Mouse (Mus musculus) forebrain, embryonic 12.5 days (tissue): ENCODE results near the gene Cyth1. TPM values are rescaled to one million over a fixed set of nuclear protein-coding genes. Genes with fewer than 3 reads are reported as not detected.

Experiments
- ATAC-seq: fragments of 200-750 bp; cut with Nextera tagmentation; 2 replicates; pipeline ENCODE4 v1.8.0; 2017; ENCODE audit warnings: moderate TSS enrichment; ENCODE audit not compliant: low FRiP score
- H3K27ac ChIP-seq: fragments of 300-500 bp; sonication (generic); 2 replicates; pipeline ENCODE4 v1.5.1; 2016; ENCODE audit warnings: mild to moderate bottlenecking
- H3K27me3 ChIP-seq: fragments of 300-500 bp; sonication (generic); 2 replicates; pipeline ENCODE4 v1.6.1; 2016; ENCODE audit warnings: mild to moderate bottlenecking
- H3K36me3 ChIP-seq: fragments of 300-500 bp; sonication (generic); replicated peaks from 2 replicates; pipeline ENCODE4 v1.6.1; 2016; ENCODE audit warnings: mild to moderate bottlenecking
- H3K4me1 ChIP-seq: fragments of 300-500 bp; sonication (generic); 2 replicates; pipeline ENCODE4 v1.6.1; 2016
- H3K4me2 ChIP-seq: fragments of 300-500 bp; sonication (generic); 2 replicates; pipeline ENCODE4 v1.6.1; 2016; ENCODE audit warnings: mild to moderate bottlenecking, moderate library complexity
- H3K4me3 ChIP-seq: fragments of 300-500 bp; sonication (generic); replicated peaks from 2 replicates; pipeline ENCODE4 v1.5.1; 2016; ENCODE audit warnings: mild to moderate bottlenecking
- H3K9ac ChIP-seq: fragments of 300-500 bp; sonication (generic); 2 replicates; pipeline ENCODE4 v1.6.1; 2016; ENCODE audit warnings: mild to moderate bottlenecking
- H3K9me3 ChIP-seq: fragments of 300-500 bp; sonication (generic); 2 replicates; pipeline ENCODE4 v1.6.1; 2016
- WGBS: fragments of 180-500 bp; shearing (Covaris S2); methylation state at CpG from one replicate; pipeline ENCODE4 v1.1.7; 2016; 5-methylcytosine and 5-hydroxymethylcytosine counted together
- polyA plus RNA-seq: library from polyadenylated mRNA; unstranded; fragments of >200 nt; fragmentation: Nextera tagmentation; extraction: Ambion mirVana; gene quantifications from 2 replicates; pipeline ENCODE4 v1.2.1, GENCODE M21; 2016

The Cyth1 gene
- polyA plus RNA-seq = 24.0 and 24.9 TPM in 2 replicates

- Histone ChIP-seq H3K4me2 (peak within 1 kb of the TSS; percentile 90), H3K4me1 (peaks cover 20% of the 10 kb centered on the region), H3K4me3 (peak within 1 kb of the TSS; percentile 67), H3K27me3 (peaks cover 8% of the 10 kb centered on the region), H3K9me3 (no peaks in the 10 kb centered on the region), H3K27ac (peak within 1 kb of the TSS; percentile 65; the same call in 1 of the 2 replicates), H3K36me3 (no peaks in the 10 kb centered on the region), H3K9ac (peak within 1 kb of the TSS; percentile 80)
- under 1% methylated on average over 86 of the region's 86 CpGs for WGBS
- peak; percentile 97 for ATAC-seq
Measured at GRCm38 (mm10) chr11:118248150-118249011, at the start of gene Cyth1. TSS of gene Cyth1 (minus strand) at chr11:118248592.

- 74% methylated on average over 3 of the region's 3 CpGs for WGBS
- H3K4me1 ChIP-seq = no peaks in the 10 kb centered on the region
- no peak overlapping the region for H3K4me2 ChIP-seq
- H3K4me3 ChIP-seq = no peak overlapping the region
- no peak for ATAC-seq
- no peaks in the 10 kb centered on the region for H3K9me3 ChIP-seq
- H3K27me3 ChIP-seq = no peaks in the 10 kb centered on the region
- peaks cover 7% of the 10 kb centered on the region; the same call in 1 of the 2 replicates for H3K36me3 ChIP-seq
- no peak overlapping the region for H3K9ac ChIP-seq
- no peak overlapping the region for H3K27ac ChIP-seq
Measured at GRCm38 (mm10) chr11:118297967-118298366, 49.6 kb upstream of the Cyth1 start.

GRCm38 (mm10) chr11:118295026-118295425, 46.6 kb upstream of the Cyth1 start:
- H3K4me1 ChIP-seq = peaks cover 8% of the 10 kb centered on the region
- H3K9ac ChIP-seq = no peak overlapping the region
- ATAC-seq = no peak
- H3K9me3 ChIP-seq = no peaks in the 10 kb centered on the region
- H3K4me3 ChIP-seq = no peak overlapping the region
- no peaks in the 10 kb centered on the region for H3K36me3 ChIP-seq
- WGBS = 74% methylated on average over 2 of the region's 2 CpGs
- H3K4me2 ChIP-seq = no peak overlapping the region
- H3K27ac ChIP-seq = no peak overlapping the region
- H3K27me3 ChIP-seq = no peaks in the 10 kb centered on the region

- Histone ChIP-seq H3K9ac (no peak overlapping the region; the same call in 1 of the 2 replicates), H3K4me1 (peaks cover 23% of the 10 kb centered on the region), H3K4me2 (no peak overlapping the region), H3K27me3 (no peaks in the 10 kb centered on the region), H3K27ac (no peak overlapping the region), H3K9me3 (no peaks in the 10 kb centered on the region), H3K4me3 (no peak overlapping the region), H3K36me3 (peaks cover under 1% of the 10 kb centered on the region; the same call in 1 of the 2 replicates)
- WGBS = 60% methylated on average over 6 of the region's 6 CpGs
- no peak for ATAC-seq
Measured at GRCm38 (mm10) chr11:118292671-118293070, 44.3 kb upstream of the Cyth1 start.

- peak within 1 kb of the TSS; percentile 85 for H3K9ac ChIP-seq
- peak within 1 kb of the TSS; percentile 72 for H3K4me3 ChIP-seq
- peak; percentile 98 for ATAC-seq
- peak within 1 kb of the TSS; percentile 87 for H3K27ac ChIP-seq
- no peaks in the 10 kb centered on the region for H3K9me3 ChIP-seq
- WGBS = under 1% methylated on average over 68 of the region's 68 CpGs
- peak within 1 kb of the TSS; percentile 95 for H3K4me2 ChIP-seq
- H3K27me3 ChIP-seq = no peaks in the 10 kb centered on the region
- peaks cover 23% of the 10 kb centered on the region for H3K36me3 ChIP-seq
- peaks cover 26% of the 10 kb centered on the region for H3K4me1 ChIP-seq
Measured at GRCm38 (mm10) chr11:118289999-118290889, 41.9 kb upstream of the Cyth1 start, which contains the start of gene Usp36. TSS of gene Usp36 (minus strand) at chr11:118290244.

GRCm38 (mm10) chr11:118289562-118289961, 41.2 kb upstream of the Cyth1 start:
- peak overlapping the region; percentile 95 for H3K4me2 ChIP-seq
- peaks cover 26% of the 10 kb centered on the region for H3K4me1 ChIP-seq
- no peaks in the 10 kb centered on the region for H3K9me3 ChIP-seq
- H3K4me3 ChIP-seq = peak overlapping the region; percentile 72
- H3K36me3 ChIP-seq = peaks cover 30% of the 10 kb centered on the region
- peak overlapping the region; percentile 85 for H3K9ac ChIP-seq
- peak overlapping the region; percentile 74 for H3K27ac ChIP-seq
- WGBS = under 1% methylated on average over 22 of the region's 22 CpGs
- H3K27me3 ChIP-seq = no peaks in the 10 kb centered on the region
- ATAC-seq = no peak

- Histone ChIP-seq H3K4me1 (peaks cover 26% of the 10 kb centered on the region), H3K9me3 (no peaks in the 10 kb centered on the region), H3K36me3 (peaks cover 35% of the 10 kb centered on the region), H3K9ac (peak overlapping the region; percentile 85), H3K4me2 (peak overlapping the region; percentile 95), H3K4me3 (peak overlapping the region; percentile 72), H3K27me3 (no peaks in the 10 kb centered on the region), H3K27ac (peak overlapping the region; percentile 74; the same call in 1 of the 2 replicates)
- 2% methylated on average over 16 of the region's 16 CpGs for WGBS
- no peak for ATAC-seq
Measured at GRCm38 (mm10) chr11:118289037-118289511, 40.7 kb upstream of the Cyth1 start.

GRCm38 (mm10) chr11:118287573-118287972, 39.2 kb upstream of the Cyth1 start:
- Histone ChIP-seq H3K4me1 (peaks cover 26% of the 10 kb centered on the region), H3K9me3 (no peaks in the 10 kb centered on the region), H3K4me3 (no peak overlapping the region), H3K27me3 (no peaks in the 10 kb centered on the region), H3K9ac (no peak overlapping the region), H3K27ac (no peak overlapping the region), H3K36me3 (peaks cover 49% of the 10 kb centered on the region), H3K4me2 (no peak overlapping the region)
- 94% methylated on average over 9 of the region's 9 CpGs for WGBS
- no peak for ATAC-seq

- WGBS = 95% methylated on average over 9 of the region's 9 CpGs
Measured at GRCm38 (mm10) chr11:118286434-118286833, 38.0 kb upstream of the Cyth1 start.

GRCm38 (mm10) chr11:118285791-118286190, 37.4 kb upstream of the Cyth1 start:
- ATAC-seq = no peak
- H3K36me3 ChIP-seq = peaks cover 65% of the 10 kb centered on the region
- H3K27ac ChIP-seq = no peak overlapping the region
- peaks cover 21% of the 10 kb centered on the region for H3K4me1 ChIP-seq
- H3K4me3 ChIP-seq = no peak overlapping the region
- 90% methylated on average over 13 of the region's 13 CpGs for WGBS
- no peak overlapping the region for H3K9ac ChIP-seq
- H3K4me2 ChIP-seq = no peak overlapping the region
- H3K9me3 ChIP-seq = no peaks in the 10 kb centered on the region
- no peaks in the 10 kb centered on the region for H3K27me3 ChIP-seq

More at GRCm38 (mm10) chr11:118286434-118286833, 38.0 kb upstream of the Cyth1 start:
- Histone ChIP-seq H3K27me3 (no peaks in the 10 kb centered on the region), H3K4me1 (peaks cover 26% of the 10 kb centered on the region), H3K4me3 (no peak overlapping the region), H3K9me3 (no peaks in the 10 kb centered on the region), H3K36me3 (peaks cover 61% of the 10 kb centered on the region), H3K27ac (no peak overlapping the region), H3K4me2 (no peak overlapping the region), H3K9ac (no peak overlapping the region)
- no peak for ATAC-seq

GRCm38 (mm10) chr11:118280218-118280617, 31.8 kb upstream of the Cyth1 start:
- peaks cover 97% of the 10 kb centered on the region for H3K36me3 ChIP-seq
- H3K9me3 ChIP-seq = no peaks in the 10 kb centered on the region
- no peaks in the 10 kb centered on the region for H3K4me1 ChIP-seq
- WGBS = 92% methylated on average over 3 of the region's 3 CpGs
- no peak overlapping the region for H3K9ac ChIP-seq
- H3K4me3 ChIP-seq = no peak overlapping the region
- no peaks in the 10 kb centered on the region for H3K27me3 ChIP-seq
- no peak overlapping the region for H3K4me2 ChIP-seq
- no peak overlapping the region for H3K27ac ChIP-seq
- no peak for ATAC-seq

- Histone ChIP-seq H3K9me3 (no peaks in the 10 kb centered on the region), H3K27ac (no peak overlapping the region), H3K4me2 (no peak overlapping the region), H3K4me3 (no peak overlapping the region), H3K4me1 (no peaks in the 10 kb centered on the region), H3K36me3 (peaks cover 97% of the 10 kb centered on the region), H3K9ac (no peak overlapping the region), H3K27me3 (no peaks in the 10 kb centered on the region)
- ATAC-seq = no peak
- WGBS = 92% methylated on average over 7 of the region's 7 CpGs
Measured at GRCm38 (mm10) chr11:118276328-118276727, 27.9 kb upstream of the Cyth1 start.
